19 mouse cellular contexts compared by ENCODE assay signal in genomic region chr16:29773056-29773455, GRCm38 (mm10).
DNase-seq lines count a peak whose midpoint lies in the region; ATAC-seq lines count a peak whose summit lies in the region.
"Had no signal": no experiment of that assay in that cellular context is flagged by ENCODE, and none has a peak within 500 bp of the region (broad histone marks: within the 10 kb centered on the region; RNA-seq: fewer than 3 reads in every experiment).

No protein-coding gene starts in this region.

- H3K9ac ChIP-seq in hindbrain, embryonic 16.5 days (ENCODE audit: low read depth, low read length) = no peak overlapping the region
- H3K9ac ChIP-seq: embryonic facial prominence, embryonic 13.5 days; heart, embryonic 13.5 days; hindbrain, embryonic 12.5 days; limb, embryonic 12.5 days had no signal

- peak overlapping the region; percentile 59; the same call in 1 of the 2 replicates for H3K27ac ChIP-seq in hindbrain, embryonic 10.5 days
- no peak overlapping the region for H3K27ac ChIP-seq in hindbrain, embryonic 16.5 days (ENCODE audit: low read depth, low read length)
- H3K27ac ChIP-seq: embryonic facial prominence, embryonic 13.5 days; heart, embryonic 13.5 days; hindbrain, embryonic 12.5 days; macrophage had no signal

- no peaks in the 10 kb centered on the region for H3K36me3 ChIP-seq in hindbrain, embryonic 10.5 days
- H3K36me3 ChIP-seq in hindbrain, embryonic 16.5 days (ENCODE audit: control insufficient read depth, insufficient read depth, low read length) = no peaks in the 10 kb centered on the region
- H3K36me3 ChIP-seq: embryonic facial prominence, embryonic 13.5 days; forebrain, embryonic 10.5 days; heart, embryonic 13.5 days; hindbrain, embryonic 12.5 days; limb, embryonic 12.5 days had no signal

- no peak for ATAC-seq in hindbrain, embryonic 16.5 days
- peak; percentile 78 for ATAC-seq in cerebellum, adult (ENCODE audit: insufficient number of reproducible peaks, low FRiP score, low TSS enrichment)
- no peak for ATAC-seq in monocyte, adult 5-6 weeks (replicated peaks; ENCODE audit: insufficient number of reproducible peaks, low FRiP score, low TSS enrichment, poor library complexity, severe bottlenecking)

- DNase-seq in hindbrain, embryonic 10.5 days (ENCODE audit: low spot score) = no peak
- peak; percentile 78 for DNase-seq in cerebellum, adult 9-11 months
- DNase-seq in layer of hippocampus, adult 9-11 months = peak; percentile 33
- no peak for DNase-seq in thymus, postnatal 10 days (ENCODE audit: low spot score in 2 of 2)
- no peak for DNase-seq in urinary bladder, postnatal 10 days (ENCODE audit: low spot score)
- DNase-seq: adrenal gland, postnatal 36 days; gastrocnemius, postnatal 10 days; kidney, adult 11 months; kidney, postnatal 4 days; thymus, adult 18-20 months had no signal

- no peak overlapping the region for H3K4me2 ChIP-seq in hindbrain, embryonic 16.5 days (ENCODE audit: low read length)
- H3K4me2 ChIP-seq: embryonic facial prominence, embryonic 13.5 days; heart, embryonic 13.5 days; hindbrain, embryonic 12.5 days; limb, embryonic 12.5 days had no signal

- WGBS in hindbrain, embryonic 10.5 days = 87% methylated on average over 6 of the region's 6 CpGs
- 90% methylated on average over 6 of the region's 6 CpGs for WGBS in hindbrain, embryonic 16.5 days

- H3K4me1 ChIP-seq in hindbrain, embryonic 10.5 days (replicated peaks) = peaks cover 56% of the 10 kb centered on the region
- H3K4me1 ChIP-seq in hindbrain, embryonic 16.5 days (ENCODE audit: control insufficient read depth, insufficient read depth, low read depth, low read length) = peaks cover 6% of the 10 kb centered on the region

- H3K9me3 ChIP-seq in hindbrain, embryonic 10.5 days = no peaks in the 10 kb centered on the region
- no peaks in the 10 kb centered on the region for H3K9me3 ChIP-seq in hindbrain, embryonic 16.5 days (ENCODE audit: control insufficient read depth, low read length)
- H3K9me3 ChIP-seq: embryonic facial prominence, embryonic 13.5 days; forebrain, embryonic 10.5 days; heart, embryonic 13.5 days; hindbrain, embryonic 12.5 days; limb, embryonic 12.5 days had no signal

- H3K4me3 ChIP-seq in hindbrain, embryonic 10.5 days = no peak overlapping the region
- no peak overlapping the region for H3K4me3 ChIP-seq in hindbrain, embryonic 16.5 days (ENCODE audit: low read length)
- H3K4me3 ChIP-seq: embryonic facial prominence, embryonic 13.5 days; forebrain, embryonic 10.5 days; heart, embryonic 13.5 days; hindbrain, embryonic 12.5 days; limb, embryonic 12.5 days had no signal

- peaks cover 60% of the 10 kb centered on the region for H3K27me3 ChIP-seq in hindbrain, embryonic 10.5 days (ENCODE audit: insufficient read depth, poor library complexity, severe bottlenecking)
- no peaks in the 10 kb centered on the region; the same call in 1 of the 2 replicates for H3K27me3 ChIP-seq in hindbrain, embryonic 16.5 days (replicated peaks; ENCODE audit: control insufficient read depth, insufficient read depth, low read length)

Comparison
In these comparisons a context has a peak if more than half of its experiments do, and no peak if none do; other contexts are left out.
1. DNase-seq: peak in cerebellum, adult 9-11 months (single experiment) and layer of hippocampus, adult 9-11 months (single experiment); none in hindbrain, embryonic 10.5 days (single experiment), thymus, postnatal 10 days (0 of 2) and urinary bladder, postnatal 10 days (single experiment).